Mouse (Mus musculus) limb, embryonic 13.5 days (tissue): ENCODE results near the gene Tram2. TPM values are rescaled to one million over a fixed set of nuclear protein-coding genes. Genes with fewer than 3 reads are reported as not detected.

Source experiments
- ATAC-seq: fragments of 200-750 bp; cut with Nextera tagmentation; 2 replicates; pipeline ENCODE4 v1.8.0; 2017; ENCODE audit warnings: low read depth, moderate number of reproducible peaks, moderate TSS enrichment; ENCODE audit not compliant: low FRiP score
- H3K27ac ChIP-seq: fragments of 300-500 bp; sonication (generic); 2 replicates; pipeline ENCODE4 v1.5.1; 2015; ENCODE audit warnings: inconsistent platforms, mild to moderate bottlenecking, moderate library complexity
- H3K27me3 ChIP-seq: fragments of 300-500 bp; sonication (generic); 2 replicates; pipeline ENCODE4 v1.6.1; 2015; ENCODE audit warnings: mild to moderate bottlenecking, inconsistent platforms
- H3K36me3 ChIP-seq: fragments of 300-500 bp; sonication (generic); 2 replicates; pipeline ENCODE4 v1.6.1; 2015; ENCODE audit warnings: inconsistent platforms, mild to moderate bottlenecking, moderate library complexity
- H3K4me1 ChIP-seq: fragments of 300-500 bp; sonication (generic); 2 replicates; pipeline ENCODE4 v1.6.1; 2015; ENCODE audit warnings: inconsistent platforms
- H3K4me2 ChIP-seq: fragments of 300-500 bp; sonication (generic); replicated peaks from 2 replicates; pipeline ENCODE4 v1.6.1; 2015; ENCODE audit warnings: inconsistent platforms, mild to moderate bottlenecking, moderate library complexity
- H3K4me3 ChIP-seq: fragments of 300-500 bp; sonication (generic); 2 replicates; pipeline ENCODE4 v1.5.1; 2015; ENCODE audit warnings: moderate library complexity, mild to moderate bottlenecking, inconsistent platforms
- H3K9ac ChIP-seq: fragments of 300-500 bp; sonication (generic); 2 replicates; pipeline ENCODE4 v1.6.1; 2015; ENCODE audit warnings: mild to moderate bottlenecking, inconsistent platforms
- H3K9me3 ChIP-seq: fragments of 300-500 bp; sonication (generic); 2 replicates; pipeline ENCODE4 v1.6.1; 2016; ENCODE audit warnings: inconsistent platforms
- WGBS: fragments of 180-500 bp; shearing (Covaris S2); methylation state at CpG from one replicate; pipeline ENCODE4 v1.1.7; 2015; 5-methylcytosine and 5-hydroxymethylcytosine counted together
- polyA plus RNA-seq: library from polyadenylated mRNA; unstranded; fragments of >200 nt; fragmentation: Nextera tagmentation; extraction: Ambion mirVana; gene quantifications from 2 replicates; pipeline ENCODE4 v1.2.1, GENCODE M21; 2015

The Tram2 gene
- polyA plus RNA-seq, 1 experiment from 2014 or later = 12.4 TPM

DNA sequence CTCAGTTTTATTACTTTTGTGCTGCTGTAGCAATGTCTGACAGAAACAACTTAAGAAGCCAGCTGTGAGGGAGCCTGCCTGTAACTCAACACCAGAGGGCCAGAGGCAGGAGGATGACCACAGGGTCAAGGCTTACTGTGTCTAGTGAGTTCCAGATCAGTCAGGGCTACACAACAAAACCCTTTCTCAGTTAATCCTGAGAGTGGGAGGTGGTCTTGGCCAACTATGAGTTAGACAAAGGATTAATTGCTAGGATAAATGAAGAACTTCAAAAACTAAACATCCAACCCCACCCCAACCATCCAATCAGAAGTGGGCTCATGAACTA is 45.3 kb downstream of the Tram2 start:
- no peak overlapping the region for H3K4me3 ChIP-seq
- H3K27ac ChIP-seq = no peak overlapping the region
- peaks cover 8% of the 10 kb centered on the region; the same call in 1 of the 2 replicates for H3K4me1 ChIP-seq
- no peak overlapping the region for H3K9ac ChIP-seq
- no peak overlapping the region for H3K4me2 ChIP-seq
- peaks cover 19% of the 10 kb centered on the region for H3K36me3 ChIP-seq
- no peak for ATAC-seq
- H3K9me3 ChIP-seq = no peaks in the 10 kb centered on the region
- no peaks in the 10 kb centered on the region for H3K27me3 ChIP-seq

DNA sequence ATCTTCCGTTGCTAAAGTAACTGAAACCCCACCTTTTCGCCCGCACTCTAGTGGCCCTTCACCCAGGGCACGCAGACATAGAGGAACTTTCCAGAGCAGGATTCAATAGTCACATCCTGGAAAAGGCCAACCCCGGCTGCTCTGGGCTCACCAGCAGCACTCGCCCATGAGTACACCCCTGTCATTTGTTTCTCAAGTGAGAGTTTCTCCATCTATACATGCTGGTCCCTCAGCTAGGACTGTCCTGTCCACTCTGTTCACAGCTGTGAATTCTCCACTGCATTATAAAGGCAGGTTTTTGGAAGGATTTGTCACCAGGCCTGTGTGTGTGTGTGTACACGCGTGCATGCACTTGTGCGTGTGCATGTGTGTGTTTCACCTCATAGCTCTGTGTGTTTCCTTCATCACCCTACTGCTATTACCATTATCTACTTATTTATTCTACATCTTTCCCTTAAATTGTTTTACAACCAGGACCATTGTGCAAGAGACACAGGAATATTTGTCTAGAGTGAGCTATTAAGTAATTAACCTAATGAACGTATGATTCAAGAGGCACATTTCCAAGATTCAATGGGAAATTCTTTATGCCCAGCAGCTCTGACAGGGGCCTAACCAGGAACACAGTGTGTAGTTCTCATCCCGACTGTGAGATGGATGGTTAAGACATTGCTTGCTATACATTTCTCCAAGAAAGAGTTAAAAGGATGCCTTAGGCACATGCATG is 45.8 kb downstream of the Tram2 start:
- H3K4me3 ChIP-seq = no peak overlapping the region
- H3K27me3 ChIP-seq = no peaks in the 10 kb centered on the region
- no peak overlapping the region for H3K27ac ChIP-seq
- ATAC-seq = no peak
- 86% methylated on average over 11 of the region's 11 CpGs for WGBS
- H3K4me2 ChIP-seq = no peak overlapping the region
- no peaks in the 10 kb centered on the region for H3K9me3 ChIP-seq
- no peak overlapping the region for H3K9ac ChIP-seq
- peaks cover 19% of the 10 kb centered on the region for H3K36me3 ChIP-seq
- peaks cover 8% of the 10 kb centered on the region; the same call in 1 of the 2 replicates for H3K4me1 ChIP-seq

- Histone ChIP-seq H3K36me3 (peaks cover 13% of the 10 kb centered on the region), H3K27ac (no peak overlapping the region), H3K9me3 (no peaks in the 10 kb centered on the region), H3K4me1 (0 out of 2 replicates have a peak, but pooled peaks cover 4% of the 10 kb centered on the region), H3K27me3 (no peaks in the 10 kb centered on the region), H3K9ac (no peak overlapping the region), H3K4me3 (no peak overlapping the region), H3K4me2 (no peak overlapping the region)
- 89% methylated on average over 2 of the region's 2 CpGs for WGBS
- ATAC-seq = no peak
Measured at GRCm38 (mm10) chr1:21031650-21032049, 47.4 kb downstream of the Tram2 start.

- H3K4me2 ChIP-seq = no peak overlapping the region
- no peak for ATAC-seq
- H3K27ac ChIP-seq = no peak overlapping the region
- no peaks in the 10 kb centered on the region for H3K9me3 ChIP-seq
- 0 out of 2 replicates have a peak, but pooled peaks cover 4% of the 10 kb centered on the region for H3K4me1 ChIP-seq
- no peak overlapping the region for H3K9ac ChIP-seq
- WGBS = 85% methylated on average over 4 of the region's 4 CpGs
- H3K27me3 ChIP-seq = no peaks in the 10 kb centered on the region
- H3K36me3 ChIP-seq = peaks cover 4% of the 10 kb centered on the region
- no peak overlapping the region for H3K4me3 ChIP-seq
Measured at GRCm38 (mm10) chr1:21029000-21029399, 50.0 kb downstream of the Tram2 start.

- Histone ChIP-seq H3K9ac (no peak overlapping the region), H3K27ac (no peak overlapping the region), H3K27me3 (no peaks in the 10 kb centered on the region), H3K4me3 (no peak overlapping the region), H3K36me3 (peaks cover 5% of the 10 kb centered on the region), H3K9me3 (0 out of 2 replicates have a peak, but pooled peaks cover 3% of the 10 kb centered on the region), H3K4me2 (no peak overlapping the region), H3K4me1 (no peaks in the 10 kb centered on the region)
- WGBS = 82% methylated on average over 7 of the region's 7 CpGs
- ATAC-seq = no peak
Measured at GRCm38 (mm10) chr1:21026534-21026933, 52.5 kb downstream of the Tram2 start.

- Histone ChIP-seq H3K4me1 (no peaks in the 10 kb centered on the region), H3K9me3 (0 out of 2 replicates have a peak, but pooled peaks cover 3% of the 10 kb centered on the region), H3K36me3 (peaks cover 9% of the 10 kb centered on the region), H3K27ac (no peak overlapping the region), H3K9ac (no peak overlapping the region), H3K27me3 (no peaks in the 10 kb centered on the region), H3K4me3 (no peak overlapping the region), H3K4me2 (no peak overlapping the region)
- WGBS = 83% methylated on average over 5 of the region's 5 CpGs
- no peak for ATAC-seq
Measured at GRCm38 (mm10) chr1:21025203-21025602, 53.8 kb downstream of the Tram2 start.

GRCm38 (mm10) chr1:21023101-21023500 is 55.9 kb downstream of the Tram2 start:
- Histone ChIP-seq H3K4me1 (no peaks in the 10 kb centered on the region), H3K27me3 (no peaks in the 10 kb centered on the region), H3K4me3 (no peak overlapping the region), H3K4me2 (no peak overlapping the region), H3K36me3 (peaks cover 5% of the 10 kb centered on the region; the same call in 1 of the 2 replicates), H3K27ac (no peak overlapping the region), H3K9me3 (0 out of 2 replicates have a peak, but pooled peaks cover 3% of the 10 kb centered on the region), H3K9ac (no peak overlapping the region)
- 84% methylated on average over 3 of the region's 3 CpGs for WGBS
- ATAC-seq = no peak

DNA sequence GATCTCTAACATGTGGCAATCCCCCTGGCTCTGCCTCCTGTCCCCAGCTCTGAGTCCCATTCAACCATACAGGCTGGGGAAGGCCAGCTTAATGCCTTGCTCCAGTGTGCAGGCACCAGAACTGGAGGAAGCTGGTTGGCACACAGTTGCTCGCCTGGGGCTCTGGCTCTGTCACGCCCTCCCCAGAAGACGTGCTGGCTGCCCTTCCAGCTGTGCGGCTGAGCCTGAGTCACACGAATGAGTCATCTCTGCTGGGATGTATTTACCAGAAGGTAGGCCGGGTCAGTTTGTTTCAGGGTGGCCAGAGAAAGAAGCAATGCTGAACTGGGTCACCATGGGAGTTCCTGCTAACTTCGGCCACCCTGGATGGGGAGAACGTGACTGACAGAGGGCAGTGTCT is 64.6 kb downstream of the Tram2 start:
- Histone ChIP-seq H3K27me3 (no peaks in the 10 kb centered on the region), H3K9ac (no peak overlapping the region), H3K27ac (no peak overlapping the region), H3K9me3 (no peaks in the 10 kb centered on the region), H3K36me3 (peaks cover 38% of the 10 kb centered on the region), H3K4me3 (no peak overlapping the region), H3K4me2 (no peak overlapping the region), H3K4me1 (0 out of 2 replicates have a peak, but pooled peaks cover 8% of the 10 kb centered on the region)
- 0 out of 2 replicates have a peak, but pooled peaks have one; percentile 40 for ATAC-seq
- WGBS = 57% methylated on average over 8 of the region's 8 CpGs

DNA sequence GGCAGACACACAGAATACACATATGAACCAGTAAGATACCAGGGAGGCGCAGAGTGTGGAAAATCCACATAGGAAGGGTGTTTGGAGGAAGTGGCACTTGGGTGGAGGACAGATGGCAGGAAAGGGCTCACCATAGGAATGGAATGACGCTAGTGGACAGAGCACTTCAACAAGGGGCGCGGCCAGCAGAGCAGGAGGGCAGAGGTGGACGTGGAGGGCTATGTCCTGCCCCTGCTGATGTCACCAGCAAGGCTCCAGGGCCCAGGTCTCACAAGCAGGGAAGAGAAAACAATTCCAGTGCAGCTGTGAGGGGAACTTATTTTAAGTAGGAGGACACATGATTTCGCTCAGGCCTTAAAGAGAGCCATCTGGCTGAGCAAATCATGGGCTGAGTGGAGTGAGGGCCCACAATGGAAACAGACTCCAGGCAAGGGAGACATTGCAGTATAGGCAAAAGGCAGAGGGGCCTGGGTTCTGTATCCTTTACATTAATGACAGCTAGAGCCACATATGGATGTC is 68.7 kb downstream of the Tram2 start:
- ATAC-seq = no peak
- Histone ChIP-seq H3K4me1 (0 out of 2 replicates have a peak, but pooled peaks cover 8% of the 10 kb centered on the region), H3K9me3 (no peaks in the 10 kb centered on the region), H3K27me3 (no peaks in the 10 kb centered on the region), H3K27ac (peak overlapping the region; percentile 10; the same call in 1 of the 2 replicates), H3K4me3 (no peak overlapping the region), H3K36me3 (peaks cover 72% of the 10 kb centered on the region), H3K4me2 (no peak overlapping the region), H3K9ac (no peak overlapping the region)
- 69% methylated on average over 6 of the region's 6 CpGs for WGBS

- Histone ChIP-seq H3K27me3 (no peaks in the 10 kb centered on the region), H3K36me3 (peaks cover 87% of the 10 kb centered on the region), H3K4me2 (no peak overlapping the region), H3K4me1 (no peaks in the 10 kb centered on the region), H3K9me3 (no peaks in the 10 kb centered on the region), H3K9ac (no peak overlapping the region), H3K4me3 (no peak overlapping the region), H3K27ac (no peak overlapping the region)
- 75% methylated on average over 4 of the region's 4 CpGs for WGBS
- peak; percentile 46; the same call in 1 of the 2 replicates for ATAC-seq
Measured at GRCm38 (mm10) chr1:21008891-21009290, 70.1 kb downstream of the Tram2 start.

DNA sequence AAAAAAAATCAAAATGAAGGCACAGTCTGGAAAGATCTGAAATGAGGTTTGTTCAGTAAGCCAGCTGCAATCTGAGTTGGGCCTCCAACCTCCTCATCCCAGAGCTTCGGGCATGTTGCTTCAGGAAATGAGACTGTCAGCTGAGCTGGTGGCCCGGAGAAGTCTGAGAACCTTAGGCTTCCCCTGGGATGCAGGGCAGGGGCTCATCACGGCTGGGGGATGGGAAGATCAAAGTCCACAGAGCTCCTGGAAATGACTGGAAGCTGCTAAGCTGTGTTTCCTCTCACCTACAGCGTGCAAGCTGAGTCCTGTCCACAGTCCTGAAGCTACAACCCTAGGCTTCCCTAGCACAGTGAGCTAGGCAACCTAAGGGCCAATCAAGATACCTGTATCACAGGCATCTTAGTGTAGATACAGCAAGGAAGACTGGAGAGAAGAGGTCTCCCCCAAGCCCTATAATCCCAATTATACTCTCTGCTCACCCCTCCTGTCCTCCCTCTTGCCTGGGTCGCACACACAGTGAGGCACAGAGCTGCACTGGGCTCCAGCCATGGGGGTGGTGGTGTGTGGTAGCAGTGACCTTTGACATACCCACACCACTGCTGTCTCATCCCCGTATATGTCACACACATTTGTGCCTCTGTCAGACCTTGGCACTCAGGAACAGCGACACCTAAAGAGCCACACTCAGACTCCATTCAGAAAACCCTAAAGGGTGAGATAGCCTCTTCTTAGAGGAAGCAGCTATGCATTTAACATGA is 70.9 kb downstream of the Tram2 start:
- no peak overlapping the region for H3K4me3 ChIP-seq
- no peaks in the 10 kb centered on the region for H3K4me1 ChIP-seq
- no peak for ATAC-seq
- 53% methylated on average over 7 of the region's 7 CpGs for WGBS
- no peak overlapping the region for H3K9ac ChIP-seq
- H3K27me3 ChIP-seq = no peaks in the 10 kb centered on the region
- H3K36me3 ChIP-seq = peaks cover 88% of the 10 kb centered on the region
- H3K4me2 ChIP-seq = no peak overlapping the region
- H3K9me3 ChIP-seq = no peaks in the 10 kb centered on the region
- H3K27ac ChIP-seq = no peak overlapping the region

- no peak overlapping the region for H3K4me3 ChIP-seq
- no peaks in the 10 kb centered on the region for H3K27me3 ChIP-seq
- no peak overlapping the region for H3K9ac ChIP-seq
- 90% methylated on average over 5 of the region's 5 CpGs for WGBS
- H3K4me1 ChIP-seq = no peaks in the 10 kb centered on the region
- H3K9me3 ChIP-seq = no peaks in the 10 kb centered on the region
- no peak overlapping the region for H3K4me2 ChIP-seq
- peaks cover 88% of the 10 kb centered on the region for H3K36me3 ChIP-seq
- ATAC-seq = no peak
- H3K27ac ChIP-seq = no peak overlapping the region
Measured at GRCm38 (mm10) chr1:21006775-21007174, 72.3 kb downstream of the Tram2 start.
